Mouse (Mus musculus): ENCODE measurements at regions not wholly inside any gene's neighbourhood (a gene's known extent, or its start where the extent isn't known, plus 50 kb on each side); places are given as distances from the start of the nearest gene placed in this dataset.

- no peaks in the 10 kb centered on the region for H3K36me3 ChIP-seq
- no peaks in the 10 kb centered on the region; the same call in 1 of the 2 replicates for H3K9me3 ChIP-seq
- peaks cover 18% of the 10 kb centered on the region for H3K4me1 ChIP-seq
- WGBS: 6% methylated on average over 12 of the region's 12 CpGs
- H3K27me3 ChIP-seq (replicated peaks): peaks cover 49% of the 10 kb centered on the region
- H3K4me2 ChIP-seq: no peak overlapping the region
- H3K9ac ChIP-seq: no peak overlapping the region
- no peak overlapping the region for H3K4me3 ChIP-seq
- no peak overlapping the region for H3K27ac ChIP-seq (replicated peaks)
- no peak for ATAC-seq (ENCODE audit: extremely low read depth, insufficient number of reproducible peaks, low FRiP score, low TSS enrichment)
Observed at GRCm38 (mm10) chr3:17798399-17798798, 149.8 kb upstream of the Cypt12 start.

GRCm38 (mm10) chr3:17799120-17799519 is 149.1 kb upstream of the Cypt12 start:
- Histone ChIP-seq H3K4me2 (no peak overlapping the region), H3K9me3 (no peaks in the 10 kb centered on the region; the same call in 1 of the 2 replicates), H3K27ac (replicated peaks) (no peak overlapping the region), H3K27me3 (replicated peaks) (peaks cover 42% of the 10 kb centered on the region), H3K4me3 (no peak overlapping the region), H3K36me3 (no peaks in the 10 kb centered on the region), H3K9ac (no peak overlapping the region), H3K4me1 (peaks cover 11% of the 10 kb centered on the region)
- ATAC-seq (ENCODE audit: extremely low read depth, insufficient number of reproducible peaks, low FRiP score, low TSS enrichment): no peak
- 36% methylated on average over 6 of the region's 6 CpGs for WGBS

GRCm38 (mm10) chr3:17800810-17801209 is 147.4 kb upstream of the Cypt12 start:
- no peak for ATAC-seq (ENCODE audit: extremely low read depth, insufficient number of reproducible peaks, low FRiP score, low TSS enrichment)
- H3K4me2 ChIP-seq: no peak overlapping the region
- WGBS: 59% methylated on average over 2 of the region's 2 CpGs
- peaks cover 25% of the 10 kb centered on the region for H3K27me3 ChIP-seq (replicated peaks)
- no peak overlapping the region for H3K9ac ChIP-seq
- H3K9me3 ChIP-seq: no peaks in the 10 kb centered on the region; the same call in 1 of the 2 replicates
- no peaks in the 10 kb centered on the region for H3K36me3 ChIP-seq
- H3K27ac ChIP-seq (replicated peaks): no peak overlapping the region
- H3K4me3 ChIP-seq: no peak overlapping the region
- no peaks in the 10 kb centered on the region for H3K4me1 ChIP-seq

GRCm38 (mm10) chr3:17801479-17801878 is 146.7 kb upstream of the Cypt12 start:
- no peak for ATAC-seq (ENCODE audit: extremely low read depth, insufficient number of reproducible peaks, low FRiP score, low TSS enrichment)
- 68% methylated on average over 5 of the region's 5 CpGs for WGBS

GRCm38 (mm10) chr3:17805185-17805584 is 143.0 kb upstream of the Cypt12 start:
- Histone ChIP-seq H3K4me1 (no peaks in the 10 kb centered on the region), H3K4me3 (no peak overlapping the region), H3K9me3 (no peaks in the 10 kb centered on the region), H3K36me3 (no peaks in the 10 kb centered on the region), H3K27me3 (replicated peaks) (no peaks in the 10 kb centered on the region), H3K9ac (no peak overlapping the region), H3K4me2 (no peak overlapping the region), H3K27ac (replicated peaks) (no peak overlapping the region)
- 46% methylated on average over 1 of the region's 1 CpGs for WGBS
- no peak for ATAC-seq (ENCODE audit: extremely low read depth, insufficient number of reproducible peaks, low FRiP score, low TSS enrichment)

More at GRCm38 (mm10) chr3:17801479-17801878, 146.7 kb upstream of the Cypt12 start:
- no peaks in the 10 kb centered on the region for H3K4me1 ChIP-seq
- no peaks in the 10 kb centered on the region for H3K36me3 ChIP-seq
- no peak overlapping the region for H3K9ac ChIP-seq
- H3K27ac ChIP-seq (replicated peaks): no peak overlapping the region
- H3K27me3 ChIP-seq (replicated peaks): peaks cover 18% of the 10 kb centered on the region
- no peak overlapping the region for H3K4me3 ChIP-seq
- no peak overlapping the region for H3K4me2 ChIP-seq
- H3K9me3 ChIP-seq: no peaks in the 10 kb centered on the region; the same call in 1 of the 2 replicates

GRCm38 (mm10) chr3:17811290-17811689 is 136.9 kb upstream of the Cypt12 start:
- Histone ChIP-seq H3K27me3 (replicated peaks) (no peaks in the 10 kb centered on the region), H3K36me3 (no peaks in the 10 kb centered on the region), H3K27ac (replicated peaks) (no peak overlapping the region), H3K4me2 (0 out of 2 replicates have a peak overlapping the region, but pooled peaks have one; percentile 9), H3K9ac (no peak overlapping the region), H3K9me3 (no peaks in the 10 kb centered on the region), H3K4me3 (no peak overlapping the region), H3K4me1 (peaks cover 6% of the 10 kb centered on the region)
- no peak for ATAC-seq (ENCODE audit: extremely low read depth, insufficient number of reproducible peaks, low FRiP score, low TSS enrichment)
- WGBS: 30% methylated on average over 6 of the region's 6 CpGs

- 40% methylated on average over 3 of the region's 3 CpGs for WGBS
- Histone ChIP-seq H3K4me1 (no peaks in the 10 kb centered on the region), H3K36me3 (no peaks in the 10 kb centered on the region), H3K27ac (replicated peaks) (no peak overlapping the region), H3K4me2 (no peak overlapping the region), H3K4me3 (no peak overlapping the region), H3K9me3 (no peaks in the 10 kb centered on the region), H3K9ac (no peak overlapping the region), H3K27me3 (replicated peaks) (no peaks in the 10 kb centered on the region)
- ATAC-seq (ENCODE audit: extremely low read depth, insufficient number of reproducible peaks, low FRiP score, low TSS enrichment): no peak
Observed at GRCm38 (mm10) chr3:17824201-17824600, 124.0 kb upstream of the Cypt12 start.

- Histone ChIP-seq H3K36me3 (no peaks in the 10 kb centered on the region), H3K4me1 (no peaks in the 10 kb centered on the region), H3K27ac (replicated peaks) (no peak overlapping the region), H3K4me2 (no peak overlapping the region), H3K4me3 (no peak overlapping the region), H3K27me3 (replicated peaks) (no peaks in the 10 kb centered on the region), H3K9ac (no peak overlapping the region), H3K9me3 (no peaks in the 10 kb centered on the region)
- no peak for ATAC-seq (ENCODE audit: extremely low read depth, insufficient number of reproducible peaks, low FRiP score, low TSS enrichment)
- 44% methylated on average over 4 of the region's 4 CpGs for WGBS
Observed at GRCm38 (mm10) chr3:17824662-17825061, 123.5 kb upstream of the Cypt12 start.

- Histone ChIP-seq H3K4me2 (no peak overlapping the region), H3K9ac (no peak overlapping the region), H3K36me3 (no peaks in the 10 kb centered on the region), H3K27ac (replicated peaks) (no peak overlapping the region), H3K4me3 (no peak overlapping the region), H3K9me3 (no peaks in the 10 kb centered on the region), H3K4me1 (no peaks in the 10 kb centered on the region), H3K27me3 (replicated peaks) (no peaks in the 10 kb centered on the region)
- ATAC-seq (ENCODE audit: extremely low read depth, insufficient number of reproducible peaks, low FRiP score, low TSS enrichment): no peak
- 44% methylated on average over 3 of the region's 3 CpGs for WGBS
Observed at GRCm38 (mm10) chr3:17825254-17825890, 122.8 kb upstream of the Cypt12 start.

- Histone ChIP-seq H3K4me2 (no peak overlapping the region), H3K4me3 (no peak overlapping the region), H3K9me3 (no peaks in the 10 kb centered on the region), H3K4me1 (no peaks in the 10 kb centered on the region), H3K36me3 (no peaks in the 10 kb centered on the region), H3K27me3 (replicated peaks) (no peaks in the 10 kb centered on the region), H3K9ac (no peak overlapping the region), H3K27ac (replicated peaks) (no peak overlapping the region)
- ATAC-seq (ENCODE audit: extremely low read depth, insufficient number of reproducible peaks, low FRiP score, low TSS enrichment): no peak
- 25% methylated on average over 1 of the region's 1 CpGs for WGBS
Observed at GRCm38 (mm10) chr3:17834706-17835105, 113.5 kb upstream of the Cypt12 start.

GRCm38 (mm10) chr3:17847609-17848008 is 100.6 kb upstream of the Cypt12 start:
- Histone ChIP-seq H3K4me2 (no peak overlapping the region), H3K9ac (no peak overlapping the region), H3K36me3 (no peaks in the 10 kb centered on the region), H3K4me1 (no peaks in the 10 kb centered on the region), H3K9me3 (no peaks in the 10 kb centered on the region), H3K27ac (replicated peaks) (no peak overlapping the region), H3K27me3 (replicated peaks) (no peaks in the 10 kb centered on the region), H3K4me3 (no peak overlapping the region)
- 61% methylated on average over 7 of the region's 7 CpGs for WGBS
- ATAC-seq (ENCODE audit: extremely low read depth, insufficient number of reproducible peaks, low FRiP score, low TSS enrichment): no peak

- H3K27me3 ChIP-seq (replicated peaks): no peaks in the 10 kb centered on the region
- no peak for ATAC-seq (ENCODE audit: extremely low read depth, insufficient number of reproducible peaks, low FRiP score, low TSS enrichment)
- H3K27ac ChIP-seq (replicated peaks): no peak overlapping the region
- no peaks in the 10 kb centered on the region for H3K9me3 ChIP-seq
- H3K9ac ChIP-seq: no peak overlapping the region
- H3K36me3 ChIP-seq: no peaks in the 10 kb centered on the region
- no peak overlapping the region for H3K4me3 ChIP-seq
- H3K4me1 ChIP-seq: no peaks in the 10 kb centered on the region
- H3K4me2 ChIP-seq: no peak overlapping the region
Observed at GRCm38 (mm10) chr3:17848181-17848580, 100.0 kb upstream of the Cypt12 start.

All from heart, embryonic 13.5 days (tissue).